Mouse (Mus musculus): Measurements from ENCODE around the gene Gli3.

Gli3 gene

GRCm38 (mm10) chr13:15561441-15561840 is 98.4 kb downstream of the Gli3 start:
- no peak for DNase-seq

- DNase-seq: no peak
Observed at GRCm38 (mm10) chr13:15570908-15571568, 108.0 kb downstream of the Gli3 start.

GRCm38 (mm10) chr13:15577133-15577917 is 114.3 kb downstream of the Gli3 start:
- DNase-seq: no peak

- DNase-seq: no peak
Observed at GRCm38 (mm10) chr13:15580458-15580857, 117.4 kb downstream of the Gli3 start.

- DNase-seq: no peak
Observed at GRCm38 (mm10) chr13:15585941-15586340, 122.9 kb downstream of the Gli3 start.

GRCm38 (mm10) chr13:15588278-15589272 is 125.5 kb downstream of the Gli3 start:
- DNase-seq: no peak

- no peak for DNase-seq
Observed at GRCm38 (mm10) chr13:15590326-15590933, 127.4 kb downstream of the Gli3 start.

- no peak for DNase-seq
Observed at GRCm38 (mm10) chr13:15596667-15597066, 133.6 kb downstream of the Gli3 start.

- DNase-seq: no peak
Observed at GRCm38 (mm10) chr13:15599741-15600140, 136.7 kb downstream of the Gli3 start.

- DNase-seq: no peak
Observed at GRCm38 (mm10) chr13:15602161-15602560, 139.1 kb downstream of the Gli3 start.

- DNase-seq: no peak
Observed at GRCm38 (mm10) chr13:15602677-15603221, 139.7 kb downstream of the Gli3 start.

- DNase-seq: no peak
Observed at GRCm38 (mm10) chr13:15604074-15604473, 141.0 kb downstream of the Gli3 start.

- DNase-seq: no peak
Observed at GRCm38 (mm10) chr13:15617423-15617822, 154.4 kb downstream of the Gli3 start.

GRCm38 (mm10) chr13:15618051-15618692 is 155.1 kb downstream of the Gli3 start:
- no peak for DNase-seq

- no peak for DNase-seq
Observed at GRCm38 (mm10) chr13:15621009-15621408, 158.0 kb downstream of the Gli3 start.

GRCm38 (mm10) chr13:15624490-15625353 is 161.7 kb downstream of the Gli3 start:
- DNase-seq: no peak

- no peak for DNase-seq
Observed at GRCm38 (mm10) chr13:15641548-15641947, 178.5 kb downstream of the Gli3 start.

- DNase-seq: no peak
Observed at GRCm38 (mm10) chr13:15660502-15660901, 197.5 kb downstream of the Gli3 start.

- no peak for DNase-seq
Observed at GRCm38 (mm10) chr13:15662375-15662774, 199.3 kb downstream of the Gli3 start.

- DNase-seq: no peak
Observed at GRCm38 (mm10) chr13:15664580-15665201, 201.7 kb downstream of the Gli3 start.

Data from thymus, postnatal 14 days (tissue).